Mouse (Mus musculus): ENCODE measurements at regions not wholly inside any gene's neighbourhood (a gene's known extent, or its start where the extent isn't known, plus 50 kb on each side); places are given as distances from the start of the nearest gene placed in this dataset.

GRCm38 (mm10) chr4:84805431-84805830 lies 78.7 kb upstream of the Cntln start:
- no peak for DNase-seq (ENCODE audit: low spot score in 2 of 2)

DNA sequence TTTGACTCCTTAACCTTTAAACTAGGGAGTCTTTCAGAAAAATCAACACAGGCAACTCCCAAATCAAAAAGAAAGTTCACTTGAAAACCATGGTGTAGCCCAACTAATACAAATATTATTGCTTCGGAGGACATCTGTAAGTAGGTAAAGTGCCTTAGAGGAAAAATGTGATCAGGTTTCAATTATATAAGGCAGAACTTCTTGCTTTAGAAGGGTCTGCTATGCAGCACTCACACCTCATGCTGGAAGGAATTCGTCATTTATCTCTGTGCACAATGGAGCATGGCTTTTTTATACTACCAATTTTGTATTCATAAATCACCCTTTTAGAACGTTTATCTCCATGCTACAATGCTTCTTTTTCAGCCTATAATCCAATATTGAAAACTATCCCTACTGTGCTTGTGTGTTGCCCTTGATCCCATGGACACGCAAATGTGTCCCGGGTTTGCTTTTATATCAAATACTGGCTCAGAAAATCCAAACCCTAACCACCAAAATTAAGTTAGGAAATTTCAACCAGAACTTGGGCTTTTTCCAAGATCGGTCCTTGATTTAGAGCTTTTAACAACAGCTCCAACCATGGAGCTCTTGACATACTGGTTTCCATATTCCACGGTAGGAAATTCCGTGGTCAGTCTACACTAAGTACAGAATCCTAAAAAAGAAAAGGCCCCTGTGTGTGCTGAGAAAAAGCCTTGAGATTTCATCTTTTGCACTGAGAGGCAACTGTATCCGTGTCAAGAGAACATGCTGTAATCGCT lies 90.8 kb upstream of the Cntln start:
- DNase-seq (ENCODE audit: low spot score in 2 of 2), result no peak

DNA sequence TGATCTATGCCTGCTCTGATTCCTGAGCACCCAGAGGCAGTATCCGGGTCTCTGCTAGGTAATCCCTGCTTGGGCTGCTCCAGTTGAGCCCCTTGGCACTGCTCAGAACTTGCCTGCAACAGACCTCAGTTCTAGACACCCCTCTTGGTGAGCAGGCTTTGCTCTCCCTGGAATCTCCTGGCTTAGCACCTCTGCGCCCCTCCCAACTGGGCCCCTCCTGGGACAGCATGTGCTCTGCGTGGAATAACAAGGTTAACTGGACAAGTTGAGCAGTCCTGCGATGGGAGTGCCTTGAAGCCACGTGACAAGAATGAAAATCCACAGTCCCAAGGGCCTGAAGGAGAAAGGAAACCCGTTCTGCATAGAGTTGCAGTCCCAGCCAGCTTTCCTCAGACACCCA lies 97.5 kb upstream of the Cntln start:
- peak in 1 of 2 experiments; percentile 5 for DNase-seq (ENCODE audit: low spot score in 2 of 2)

DNA sequence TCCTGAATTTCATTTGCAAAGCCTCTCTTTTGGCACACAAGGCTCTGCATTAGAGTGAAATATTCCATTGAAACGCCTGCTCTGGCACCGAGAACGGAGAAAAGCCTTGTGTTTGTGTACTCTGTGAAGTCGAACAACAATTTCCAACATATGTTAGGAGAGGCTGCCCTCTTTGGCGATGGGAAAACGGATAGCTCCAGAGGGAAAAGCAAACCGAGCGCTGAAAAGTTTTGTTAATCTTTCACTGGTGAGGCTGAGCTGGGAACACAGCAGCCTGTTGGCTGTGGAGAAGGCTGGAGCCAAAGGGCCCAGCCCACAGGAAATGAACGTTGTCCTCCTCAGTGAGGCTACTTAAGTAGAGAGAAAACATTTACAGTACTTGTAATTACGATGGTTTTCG lies 93.1 kb upstream of the Bnc2 start:
- DNase-seq (ENCODE audit: low spot score in 2 of 2), result peak; percentile 7 to 16

- no peak for DNase-seq (ENCODE audit: low spot score in 2 of 2)
Observed at GRCm38 (mm10) chr4:84766708-84767425, 91.8 kb upstream of the Bnc2 start.

GRCm38 (mm10) chr4:84757172-84757571 lies 82.1 kb upstream of the Bnc2 start:
- DNase-seq (ENCODE audit: low spot score in 2 of 2), result no peak

GRCm38 (mm10) chr4:84752613-84753185 lies 77.6 kb upstream of the Bnc2 start:
- peak in 1 of 2 experiments; percentile 24 for DNase-seq (ENCODE audit: low spot score in 2 of 2)

- no peak for DNase-seq (ENCODE audit: low spot score in 2 of 2)
Observed at GRCm38 (mm10) chr4:84741301-84741700, 66.2 kb upstream of the Bnc2 start.

- no peak for DNase-seq (ENCODE audit: low spot score in 2 of 2)
Observed at GRCm38 (mm10) chr4:84740816-84741215, 65.7 kb upstream of the Bnc2 start.
